Mouse (Mus musculus): Measurements from ENCODE around the gene Dnajc9. TPM values are rescaled to one million over a fixed set of nuclear protein-coding genes. Genes with fewer than 3 reads are reported as not detected.
A peak's percentile ranks its signal among the peaks of the same experiment; 100 is the strongest.

Dnajc9 gene
- total and polyA plus RNA-seq, 2 experiments: 4.6 to 6.6 TPM

GRCm38 (mm10) chr14:20347441-20347990, 41.2 kb downstream of the Dnajc9 start:
- WGBS: under 1% methylated on average over 15 of the region's 15 CpGs
- H3K9ac ChIP-seq (ENCODE audit: low read depth, low read length): peak overlapping the region; percentile 87
- peak overlapping the region; percentile 68 for H3K27ac ChIP-seq (replicated peaks; ENCODE audit: insufficient read depth, low read depth, low read length)
- peaks cover 7% of the 10 kb centered on the region for H3K36me3 ChIP-seq (ENCODE audit: control insufficient read depth, insufficient read depth, low read length)
- DNase-seq (ENCODE audit: extremely low read depth, low read depth, low spot score): no peak
- H3K27me3 ChIP-seq (ENCODE audit: control insufficient read depth, insufficient read depth, low read length): no peaks in the 10 kb centered on the region
- peaks cover 11% of the 10 kb centered on the region for H3K4me1 ChIP-seq (ENCODE audit: control insufficient read depth, insufficient read depth, low read length)
- TF ChIP-seq POLR2A (IDR thresholded peaks at IDR 0.05; ENCODE audit: extremely low read depth, insufficient read depth, low read length): no peak
- TF ChIP-seq CTCF (IDR thresholded peaks at IDR 0.05; ENCODE audit: low read depth, low read length): no peak
- H3K4me3 ChIP-seq (ENCODE audit: insufficient read depth, low read depth, low read length): peak overlapping the region; percentile 93
- H3K79me2 ChIP-seq (ENCODE audit: control insufficient read depth, insufficient read depth, low read length): peaks cover 5% of the 10 kb centered on the region; the same call in 1 of the 2 replicates

- Histone ChIP-seq H3K36me3 (ENCODE audit: control insufficient read depth, insufficient read depth, low read length) (peaks cover 6% of the 10 kb centered on the region), H3K27me3 (ENCODE audit: control insufficient read depth, insufficient read depth, low read length) (no peaks in the 10 kb centered on the region), H3K9ac (ENCODE audit: low read depth, low read length) (no peak overlapping the region), H3K27ac (replicated peaks; ENCODE audit: insufficient read depth, low read depth, low read length) (no peak overlapping the region), H3K4me1 (ENCODE audit: control insufficient read depth, insufficient read depth, low read length) (peaks cover 11% of the 10 kb centered on the region), H3K79me2 (ENCODE audit: control insufficient read depth, insufficient read depth, low read length) (peaks cover 5% of the 10 kb centered on the region; the same call in 1 of the 2 replicates), H3K4me3 (ENCODE audit: insufficient read depth, low read depth, low read length) (no peak overlapping the region)
- TF ChIP-seq CTCF (IDR thresholded peaks at IDR 0.05; ENCODE audit: low read depth, low read length) (no peak), POLR2A (IDR thresholded peaks at IDR 0.05; ENCODE audit: extremely low read depth, insufficient read depth, low read length) (no peak)
- 59% methylated on average over 9 of the region's 9 CpGs for WGBS
- DNase-seq (ENCODE audit: extremely low read depth, low read depth, low spot score): peak; percentile 10
These were observed 42.8 kb downstream of the Dnajc9 start for GRCm38 (mm10) chr14:20345885-20346284.

GRCm38 (mm10) chr14:20340866-20341265, 47.8 kb downstream of the Dnajc9 start:
- WGBS: 86% methylated on average over 7 of the region's 7 CpGs
- Histone ChIP-seq H3K36me3 (ENCODE audit: control insufficient read depth, insufficient read depth, low read length) (peaks cover 26% of the 10 kb centered on the region), H3K9ac (ENCODE audit: low read depth, low read length) (no peak overlapping the region), H3K79me2 (ENCODE audit: control insufficient read depth, insufficient read depth, low read length) (no peaks in the 10 kb centered on the region; the same call in 1 of the 2 replicates), H3K27me3 (ENCODE audit: control insufficient read depth, insufficient read depth, low read length) (no peaks in the 10 kb centered on the region), H3K27ac (replicated peaks; ENCODE audit: insufficient read depth, low read depth, low read length) (no peak overlapping the region), H3K4me3 (ENCODE audit: insufficient read depth, low read depth, low read length) (no peak overlapping the region), H3K4me1 (ENCODE audit: control insufficient read depth, insufficient read depth, low read length) (peaks cover 4% of the 10 kb centered on the region)
- TF ChIP-seq POLR2A (IDR thresholded peaks at IDR 0.05; ENCODE audit: extremely low read depth, insufficient read depth, low read length) (no peak), CTCF (IDR thresholded peaks at IDR 0.05; ENCODE audit: low read depth, low read length) (no peak)
- DNase-seq (ENCODE audit: extremely low read depth, low read depth, low spot score): no peak

GRCm38 (mm10) chr14:20340149-20340548, 48.6 kb downstream of the Dnajc9 start:
- TF ChIP-seq CTCF (IDR thresholded peaks at IDR 0.05; ENCODE audit: low read depth, low read length) (peak; percentile 36; the same call in 1 of the 2 replicates), POLR2A (IDR thresholded peaks at IDR 0.05; ENCODE audit: extremely low read depth, insufficient read depth, low read length) (no peak)
- Histone ChIP-seq H3K9ac (ENCODE audit: low read depth, low read length) (no peak overlapping the region), H3K36me3 (ENCODE audit: control insufficient read depth, insufficient read depth, low read length) (peaks cover 31% of the 10 kb centered on the region), H3K79me2 (ENCODE audit: control insufficient read depth, insufficient read depth, low read length) (no peaks in the 10 kb centered on the region; the same call in 1 of the 2 replicates), H3K27ac (replicated peaks; ENCODE audit: insufficient read depth, low read depth, low read length) (no peak overlapping the region), H3K4me3 (ENCODE audit: insufficient read depth, low read depth, low read length) (no peak overlapping the region), H3K4me1 (ENCODE audit: control insufficient read depth, insufficient read depth, low read length) (no peaks in the 10 kb centered on the region; the same call in 1 of the 2 replicates), H3K27me3 (ENCODE audit: control insufficient read depth, insufficient read depth, low read length) (no peaks in the 10 kb centered on the region)
- DNase-seq (ENCODE audit: extremely low read depth, low read depth, low spot score): peak; percentile 92
- WGBS: 59% methylated on average over 8 of the region's 8 CpGs

- WGBS: 97% methylated on average over 5 of the region's 5 CpGs
- H3K79me2 ChIP-seq (ENCODE audit: control insufficient read depth, insufficient read depth, low read length): no peaks in the 10 kb centered on the region
- no peak for TF ChIP-seq CTCF (IDR thresholded peaks at IDR 0.05; ENCODE audit: low read depth, low read length)
- TF ChIP-seq POLR2A (IDR thresholded peaks at IDR 0.05; ENCODE audit: extremely low read depth, insufficient read depth, low read length): no peak
- H3K27me3 ChIP-seq (ENCODE audit: control insufficient read depth, insufficient read depth, low read length): no peaks in the 10 kb centered on the region
- no peak overlapping the region for H3K9ac ChIP-seq (ENCODE audit: low read depth, low read length)
- H3K4me3 ChIP-seq (ENCODE audit: insufficient read depth, low read depth, low read length): no peak overlapping the region
- no peak overlapping the region for H3K27ac ChIP-seq (replicated peaks; ENCODE audit: insufficient read depth, low read depth, low read length)
- peaks cover 34% of the 10 kb centered on the region for H3K36me3 ChIP-seq (ENCODE audit: control insufficient read depth, insufficient read depth, low read length)
- H3K4me1 ChIP-seq (ENCODE audit: control insufficient read depth, insufficient read depth, low read length): no peaks in the 10 kb centered on the region
- no peak for DNase-seq (ENCODE audit: extremely low read depth, low read depth, low spot score)
These were observed 49.3 kb downstream of the Dnajc9 start for GRCm38 (mm10) chr14:20339415-20339814.

Other genes starting within 250 kb of the Dnajc9 start
- 17.5 and 25.6 TPM in 2 replicates for gene Kcnk5, start 207.1 kb downstream of the Dnajc9 start, total RNA-seq (2014; rRNA removed)
- gene Kcnk5, start 207.1 kb downstream of the Dnajc9 start, polyA plus RNA-seq (2012; rRNA removed): 10.3 and 13.8 TPM in 2 replicates
- not detected in 2 replicates for gene Kcnk16, start 119.7 kb downstream of the Dnajc9 start, total RNA-seq (2014; rRNA removed)
- not detected in 2 replicates for gene Kcnk16, start 119.7 kb downstream of the Dnajc9 start, polyA plus RNA-seq (2012; rRNA removed)
- gene Nudt13, start 94.2 kb downstream of the Dnajc9 start, total RNA-seq (2014; rRNA removed): 10.0 and 10.7 TPM in 2 replicates
- 10.0 and 13.7 TPM in 2 replicates for gene Nudt13, start 94.2 kb downstream of the Dnajc9 start, polyA plus RNA-seq (2012; rRNA removed)
- gene Ecd, start 40.8 kb downstream of the Dnajc9 start, total RNA-seq (2014; rRNA removed): 16.7 and 17.5 TPM in 2 replicates
- gene Ecd, start 40.8 kb downstream of the Dnajc9 start, polyA plus RNA-seq (2012; rRNA removed): 13.6 and 14.9 TPM in 2 replicates
- gene Fam149b, start 40.7 kb downstream of the Dnajc9 start, total RNA-seq (2014; rRNA removed): 20.8 and 24.8 TPM in 2 replicates
- 14.6 and 17.5 TPM in 2 replicates for gene Fam149b, start 40.7 kb downstream of the Dnajc9 start, polyA plus RNA-seq (2012; rRNA removed)
- 24.9 and 29.4 TPM in 2 replicates for gene Mrps16, start 4.7 kb upstream of the Dnajc9 start, total RNA-seq (2014; rRNA removed)
- gene Mrps16, start 4.7 kb upstream of the Dnajc9 start, polyA plus RNA-seq (2012; rRNA removed): 26.7 and 29.2 TPM in 2 replicates
- under 0.01 TPM in 1 of 2 replicates, not detected in the other for gene Cfap70, start 63.3 kb upstream of the Dnajc9 start, total RNA-seq (2014; rRNA removed)
- not detected in 2 replicates for gene Cfap70, start 63.3 kb upstream of the Dnajc9 start, polyA plus RNA-seq (2012; rRNA removed)
- 92.6 and 103 TPM in 2 replicates for gene Anxa7, start 91.2 kb upstream of the Dnajc9 start, total RNA-seq (2014; rRNA removed)
- 42.8 and 59.6 TPM in 2 replicates for gene Anxa7, start 91.2 kb upstream of the Dnajc9 start, polyA plus RNA-seq (2012; rRNA removed)
- gene Mss51, start 108.0 kb upstream of the Dnajc9 start, total RNA-seq (2014; rRNA removed): 0.18 and 0.20 TPM in 2 replicates
- gene Mss51, start 108.0 kb upstream of the Dnajc9 start, polyA plus RNA-seq (2012; rRNA removed): 0.10 and 0.16 TPM in 2 replicates
- gene Ppp3cb, start 157.7 kb upstream of the Dnajc9 start, total RNA-seq (2014; rRNA removed): 23.0 and 24.8 TPM in 2 replicates
- gene Ppp3cb, start 157.7 kb upstream of the Dnajc9 start, polyA plus RNA-seq (2012; rRNA removed): 4.4 and 4.5 TPM in 2 replicates